ENCODE assay signal across 8 mouse cellular contexts in genomic region chr11:85837648-85838423, GRCm38 (mm10). TPM values are rescaled to one million over a fixed set of nuclear protein-coding genes. Genes with fewer than 3 reads are reported as not detected.
DNase-seq lines count a peak whose midpoint lies in the region; ATAC-seq lines count a peak whose summit lies in the region.

No protein-coding gene starts in this region.

- H3K36me3 ChIP-seq in limb, embryonic 10.5 days = peaks cover 31% of the 10 kb centered on the region

- peak overlapping the region; percentile 70 for H3K4me3 ChIP-seq in limb, embryonic 10.5 days

- DNase-seq in adrenal gland, adult (ENCODE audit: inconsistent age in 2 of 2, low spot score in 1 of 2) = peak; percentile 63 to 85
- DNase-seq in adrenal gland, adult 18-20 months (ENCODE audit: low spot score in 2 of 2) = no peak
- peak; percentile 22 for DNase-seq in right cerebral cortex, postnatal 25 days
- DNase-seq in right cerebral cortex, postnatal 4 days = no peak
- peak; percentile 77 for DNase-seq in limb, embryonic 10.5 days (ENCODE audit: low spot score)
- DNase-seq in retina, postnatal 1 day = peak; percentile 59
- DNase-seq in spleen, postnatal 4 days (ENCODE audit: low spot score in 2 of 2) = no peak

- peaks cover 97% of the 10 kb centered on the region for H3K27me3 ChIP-seq in limb, embryonic 10.5 days (ENCODE audit: low read depth, poor library complexity, severe bottlenecking)

- no peak for ATAC-seq in inflammation-experienced regulatory T-cells, adult 6 months

- WGBS in limb, embryonic 10.5 days = under 1% methylated on average over 67 of the region's 67 CpGs

- peaks cover 64% of the 10 kb centered on the region for H3K4me1 ChIP-seq in limb, embryonic 10.5 days

- H3K9me3 ChIP-seq in limb, embryonic 10.5 days (replicated peaks) = no peaks in the 10 kb centered on the region

- peak overlapping the region; percentile 90 for H3K27ac ChIP-seq in limb, embryonic 10.5 days

RNA-seq across cellular contexts. Expression of gene Tbx2, which starts 5.5 kb away (rescaled TPM):
- 10 to 100 TPM; 14.5 to 17.7 TPM for total RNA-seq in adrenal gland, adult 18-20 months (2021)
- 4.0 and 5.3 TPM in 2 replicates for polyA plus RNA-seq in limb, embryonic 10.5 days (2016; fragmentation: Nextera tagmentation; extraction: Ambion mirVana)
- not detected for polyA plus RNA-seq in inflammation-experienced regulatory T-cells, adult 6 months (2017; shearing (Covaris generic))

RNA-seq across cellular contexts. Expression of gene Gm11444, which starts 12.3 kb away (rescaled TPM):
- total RNA-seq in adrenal gland, adult 18-20 months (2021) = not detected
- not detected in 2 replicates for polyA plus RNA-seq in limb, embryonic 10.5 days (2016; fragmentation: Nextera tagmentation; extraction: Ambion mirVana)
- not detected for polyA plus RNA-seq in inflammation-experienced regulatory T-cells, adult 6 months (2017; shearing (Covaris generic))

RNA-seq across cellular contexts. Expression of gene Tbx4, which starts 48.4 kb away (rescaled TPM):
- not detected for total RNA-seq in adrenal gland, adult 18-20 months (2021)
- 23.5 and 49.0 TPM in 2 replicates for polyA plus RNA-seq in limb, embryonic 10.5 days (2016; fragmentation: Nextera tagmentation; extraction: Ambion mirVana)
- not detected for polyA plus RNA-seq in inflammation-experienced regulatory T-cells, adult 6 months (2017; shearing (Covaris generic))

Comparison
In these comparisons a context has a peak if more than half of its experiments do, and no peak if none do; other contexts are left out.
1. DNase-seq: peak in adrenal gland, adult (2 of 2), right cerebral cortex, postnatal 25 days (single experiment), limb, embryonic 10.5 days (single experiment) and retina, postnatal 1 day (single experiment); none in adrenal gland, adult 18-20 months (0 of 2), right cerebral cortex, postnatal 4 days (single experiment) and spleen, postnatal 4 days (0 of 2).
2. RNA of gene Tbx4, which starts 48.4 kb away (polyA plus RNA-seq): 23.5 to 49.0 TPM in limb, embryonic 10.5 days; not detected in inflammation-experienced regulatory T-cells, adult 6 months; every median in the first group is over 10 times any median in the second.